Mouse (Mus musculus) testis, adult 2 months (tissue): Measurements from ENCODE around the gene Lilr4b.
"Not testable (repeated sequence)": the region's sequence is repeated elsewhere in the genome, so short reads cannot be mapped to it uniquely, and the experiment has no call there.

Experiments used
- CTCF ChIP-seq: fragments of 200-500 bp; IDR thresholded peaks from 2 replicates; pipeline ENCODE4 v1.5.1; 2012; ENCODE audit warnings: low read depth, mild to moderate bottlenecking, inconsistent platforms, low read length, moderate library complexity; ENCODE audit not compliant: control insufficient read depth, insufficient read depth, insufficient replicate concordance
- POLR2A ChIP-seq: fragments of 200-500 bp; IDR thresholded peaks from 2 replicates; pipeline ENCODE4 v1.6.1; 2012; ENCODE audit warnings: low read depth, mild to moderate bottlenecking, inconsistent platforms, low read length, moderate library complexity; ENCODE audit not compliant: control insufficient read depth

DNA sequence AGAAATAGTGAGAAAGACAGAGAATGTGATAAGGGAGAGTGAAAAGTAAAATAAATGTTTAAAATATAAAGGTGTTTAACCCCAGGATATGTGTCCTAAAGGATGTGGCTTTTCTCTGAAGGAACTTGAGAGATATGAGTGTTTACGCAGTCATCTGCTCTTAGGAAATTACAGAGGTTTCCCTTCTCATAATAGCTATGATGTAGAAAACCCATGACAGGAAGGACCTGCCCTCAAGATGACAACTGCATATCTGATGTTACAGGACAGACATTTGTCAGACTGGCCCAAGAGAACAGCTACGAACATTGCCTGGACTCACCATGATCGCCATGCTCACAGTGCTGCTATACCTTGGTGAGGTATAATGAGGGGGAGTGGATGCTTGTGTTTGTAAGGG is at the start of gene Lilr4b, which contains the start of gene Gm49339:
- not testable (repeated sequence) for TF ChIP-seq POLR2A, CTCF
